Mouse (Mus musculus): ENCODE data around the gene 2510039O18Rik. TPM values are rescaled to one million over a fixed set of nuclear protein-coding genes. Genes with fewer than 3 reads are reported as not detected.

Gene 2510039O18Rik
- polyA plus RNA-seq (2014; fragmentation: Illumina TruSeq; extraction: RNeasy Lipid Tissue Mini Kit (QIAGEN cat#74804); ENCODE audit: low read depth, low replicate concordance): 28.8 TPM

DNA sequence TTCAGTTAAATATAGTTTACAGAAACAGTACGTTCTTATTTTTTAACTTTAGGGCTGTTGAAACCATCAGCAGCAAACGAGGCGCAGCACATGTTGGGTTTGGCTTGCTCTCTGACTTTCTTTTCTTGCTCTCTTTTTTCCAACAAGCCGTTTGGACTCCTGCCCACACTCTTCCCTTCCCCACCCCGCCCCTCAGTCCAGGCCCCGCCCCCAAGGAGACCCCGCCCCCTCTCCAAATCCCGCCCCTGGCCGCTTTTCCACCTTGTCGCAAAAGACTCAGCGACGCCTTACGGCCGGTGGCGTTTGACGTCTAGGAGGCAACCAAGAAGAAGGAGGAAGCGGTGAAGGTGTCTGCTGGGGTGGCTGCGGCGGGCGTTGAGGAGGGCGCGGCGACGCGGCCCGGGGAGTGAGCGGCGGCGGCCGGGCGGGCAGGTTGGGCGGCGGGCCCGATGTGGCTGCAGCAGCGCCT, at the start of gene 2510039O18Rik:
Gene 2510039O18Rik (plus strand): TSS at position 320 of the 469 bp plus-strand sequence.

DNA sequence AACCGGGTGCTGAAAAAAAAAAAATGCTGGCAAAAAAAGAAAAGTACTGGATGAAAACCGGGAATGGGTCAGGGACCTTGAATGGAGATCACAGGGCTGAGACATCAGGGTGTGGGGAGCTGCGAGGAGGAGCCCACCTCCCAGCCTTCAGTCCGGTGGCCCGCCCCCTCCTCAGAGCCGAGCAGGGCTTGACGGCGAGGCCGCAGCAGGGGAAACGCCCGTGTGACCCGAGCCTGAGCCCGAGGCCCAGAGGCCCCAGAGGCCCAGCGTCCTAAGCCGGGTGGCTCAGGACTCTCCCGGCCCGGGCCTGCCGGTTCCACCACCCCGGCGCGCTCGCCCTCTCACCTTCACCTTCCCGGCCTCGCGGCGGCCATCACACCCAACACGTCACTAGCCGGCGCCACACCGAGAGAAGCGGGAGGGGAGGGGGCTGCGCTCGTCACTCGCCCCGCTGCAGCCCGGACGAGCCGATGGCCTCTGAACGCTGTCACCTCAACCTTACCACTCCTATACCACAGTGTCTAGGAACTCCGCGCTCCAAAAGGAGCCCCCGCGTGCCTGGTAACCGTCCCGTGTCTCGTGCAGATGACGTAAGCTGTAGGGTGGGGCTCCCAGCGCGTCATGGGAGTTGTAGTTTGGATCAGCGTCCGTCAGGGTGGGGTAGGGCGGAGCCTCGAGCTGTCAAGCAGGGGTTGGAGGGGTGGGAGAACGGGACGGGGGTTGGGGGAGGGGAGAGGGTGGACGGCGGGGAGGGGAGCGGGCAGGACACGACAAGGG, 36.2 kb upstream of the 2510039O18Rik start, which contains the start of gene Mfn2:
Gene Mfn2 (minus strand): TSS at position 392 of the 777 bp plus-strand sequence.

DNA sequence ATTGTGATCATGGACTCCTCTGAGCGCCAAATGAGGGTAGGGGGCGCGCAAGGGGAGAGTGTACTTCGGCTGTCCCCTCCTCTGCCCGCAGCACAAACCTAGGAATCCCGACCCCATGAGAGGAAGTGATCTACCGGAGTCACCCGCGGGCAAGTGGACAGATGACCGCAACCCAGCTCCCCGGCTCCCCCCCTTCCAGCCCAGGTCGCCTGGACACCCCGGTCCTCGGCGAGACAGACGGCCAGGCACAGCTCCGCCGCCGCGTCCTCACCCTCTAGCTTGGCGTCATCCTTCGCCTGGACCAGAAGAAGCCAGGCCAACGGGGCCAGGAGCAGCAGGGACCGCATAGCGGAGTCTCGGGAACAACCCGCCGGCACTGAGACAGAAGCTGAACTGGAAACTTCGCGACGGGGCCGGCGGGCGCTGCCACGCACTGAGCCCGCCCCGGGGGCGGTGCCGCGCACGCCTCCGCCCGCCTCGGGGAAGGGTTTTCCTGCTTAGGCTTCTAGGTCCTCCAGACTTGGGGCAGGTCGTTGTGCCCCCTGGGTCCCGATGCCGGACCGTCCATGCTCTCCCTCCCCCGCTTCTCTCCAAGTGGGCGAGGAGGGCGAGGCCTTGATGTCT, 4.3 kb upstream of the 2510039O18Rik start, which contains the start of gene Plod1:
Gene Plod1 (minus strand): TSS at position 437 of the 624 bp plus-strand sequence.

DNA sequence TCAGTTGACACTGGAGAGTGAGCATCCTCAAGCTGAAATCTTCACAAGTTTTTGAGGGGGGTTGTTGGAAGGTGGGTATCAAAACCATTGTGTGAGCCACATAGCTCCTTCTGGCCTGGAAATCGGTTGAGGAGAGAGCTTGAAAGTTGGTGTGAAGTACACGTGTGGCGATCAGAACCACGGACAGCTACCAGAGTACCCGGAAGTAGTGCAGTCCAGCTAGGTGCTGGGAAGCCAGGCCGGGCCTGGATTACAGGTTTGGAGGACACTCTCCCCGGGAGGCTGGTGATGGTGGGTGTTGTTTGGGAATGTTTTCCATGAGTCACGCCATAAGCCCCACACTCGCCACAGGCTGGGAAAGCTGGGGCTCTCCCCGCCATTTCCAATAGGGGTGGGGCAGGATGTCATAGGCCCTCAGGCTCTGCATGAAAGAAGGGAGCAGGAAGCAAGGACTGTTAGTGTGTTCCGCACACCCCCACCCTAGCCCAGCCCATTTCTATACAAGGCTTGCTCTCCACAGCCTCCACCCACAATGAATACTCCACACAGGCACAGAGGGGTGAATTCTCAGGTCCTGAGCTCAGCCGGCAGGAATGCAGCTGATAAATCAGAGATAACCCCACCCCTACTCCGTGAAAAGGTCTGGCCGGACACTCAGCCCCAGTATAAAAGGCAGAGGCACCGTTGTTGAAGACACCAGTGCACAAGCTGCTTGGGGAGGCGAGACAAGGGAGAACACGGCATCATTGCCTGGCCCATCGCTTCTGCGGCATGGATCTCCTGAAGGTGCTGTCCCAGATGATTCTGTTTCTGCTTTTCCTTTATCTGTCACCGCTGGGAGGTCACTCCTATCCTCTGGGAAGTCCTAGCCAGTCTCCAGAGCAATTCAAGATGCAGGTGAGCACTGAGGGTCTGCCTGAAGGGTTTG, 44.8 kb downstream of the 2510039O18Rik start, which contains the start of gene Nppb:
Gene Nppb (plus strand): TSS at position 584 of the 928 bp plus-strand sequence.

Other genes with a start within 250 kb of the 2510039O18Rik start
- gene Zfp534, start 238.3 kb upstream of the 2510039O18Rik start, polyA plus RNA-seq (2014; fragmentation: Illumina TruSeq; extraction: RNeasy Lipid Tissue Mini Kit (QIAGEN cat#74804); ENCODE audit: low read depth, low replicate concordance): not detected
- gene Zfp984, start 131.1 kb upstream of the 2510039O18Rik start, polyA plus RNA-seq (2014; fragmentation: Illumina TruSeq; extraction: RNeasy Lipid Tissue Mini Kit (QIAGEN cat#74804); ENCODE audit: low read depth, low replicate concordance): 6.3 TPM
- 7.5 TPM for gene Zfp933, start 92.5 kb upstream of the 2510039O18Rik start, polyA plus RNA-seq (2014; fragmentation: Illumina TruSeq; extraction: RNeasy Lipid Tissue Mini Kit (QIAGEN cat#74804); ENCODE audit: low read depth, low replicate concordance)
- 18.3 TPM for gene Miip, start 72.1 kb upstream of the 2510039O18Rik start, polyA plus RNA-seq (2014; fragmentation: Illumina TruSeq; extraction: RNeasy Lipid Tissue Mini Kit (QIAGEN cat#74804); ENCODE audit: low read depth, low replicate concordance)
- gene Fv1, start 71.9 kb upstream of the 2510039O18Rik start, polyA plus RNA-seq (2014; fragmentation: Illumina TruSeq; extraction: RNeasy Lipid Tissue Mini Kit (QIAGEN cat#74804); ENCODE audit: low read depth, low replicate concordance): 27.3 TPM
- gene Mfn2, start 36.2 kb upstream of the 2510039O18Rik start, polyA plus RNA-seq (2014; fragmentation: Illumina TruSeq; extraction: RNeasy Lipid Tissue Mini Kit (QIAGEN cat#74804); ENCODE audit: low read depth, low replicate concordance): 452 TPM
- gene Plod1, start 4.1 kb upstream of the 2510039O18Rik start, polyA plus RNA-seq (2014; fragmentation: Illumina TruSeq; extraction: RNeasy Lipid Tissue Mini Kit (QIAGEN cat#74804); ENCODE audit: low read depth, low replicate concordance): 69.2 TPM
- gene Nppb, start 44.9 kb downstream of the 2510039O18Rik start, polyA plus RNA-seq (2014; fragmentation: Illumina TruSeq; extraction: RNeasy Lipid Tissue Mini Kit (QIAGEN cat#74804); ENCODE audit: low read depth, low replicate concordance): 436 TPM
- gene Nppa, start 59.8 kb downstream of the 2510039O18Rik start, polyA plus RNA-seq (2014; fragmentation: Illumina TruSeq; extraction: RNeasy Lipid Tissue Mini Kit (QIAGEN cat#74804); ENCODE audit: low read depth, low replicate concordance): 5,863 TPM
- gene Clcn6, start 97.9 kb downstream of the 2510039O18Rik start, polyA plus RNA-seq (2014; fragmentation: Illumina TruSeq; extraction: RNeasy Lipid Tissue Mini Kit (QIAGEN cat#74804); ENCODE audit: low read depth, low replicate concordance): 7.5 TPM
- 16.4 TPM for gene Mthfr, start 98.2 kb downstream of the 2510039O18Rik start, polyA plus RNA-seq (2014; fragmentation: Illumina TruSeq; extraction: RNeasy Lipid Tissue Mini Kit (QIAGEN cat#74804); ENCODE audit: low read depth, low replicate concordance)
- 24.6 TPM for gene Agtrap, start 147.1 kb downstream of the 2510039O18Rik start, polyA plus RNA-seq (2014; fragmentation: Illumina TruSeq; extraction: RNeasy Lipid Tissue Mini Kit (QIAGEN cat#74804); ENCODE audit: low read depth, low replicate concordance)
- 14.4 TPM for gene Mad2l2, start 189.5 kb downstream of the 2510039O18Rik start, polyA plus RNA-seq (2014; fragmentation: Illumina TruSeq; extraction: RNeasy Lipid Tissue Mini Kit (QIAGEN cat#74804); ENCODE audit: low read depth, low replicate concordance)
- not detected for gene Draxin, start 189.8 kb downstream of the 2510039O18Rik start, polyA plus RNA-seq (2014; fragmentation: Illumina TruSeq; extraction: RNeasy Lipid Tissue Mini Kit (QIAGEN cat#74804); ENCODE audit: low read depth, low replicate concordance)
- gene Fbxo6, start 211.2 kb downstream of the 2510039O18Rik start, polyA plus RNA-seq (2014; fragmentation: Illumina TruSeq; extraction: RNeasy Lipid Tissue Mini Kit (QIAGEN cat#74804); ENCODE audit: low read depth, low replicate concordance): 43.9 TPM
- gene Fbxo44, start 219.6 kb downstream of the 2510039O18Rik start, polyA plus RNA-seq (2014; fragmentation: Illumina TruSeq; extraction: RNeasy Lipid Tissue Mini Kit (QIAGEN cat#74804); ENCODE audit: low read depth, low replicate concordance): 23.3 TPM
- not detected for gene Fbxo2, start 219.7 kb downstream of the 2510039O18Rik start, polyA plus RNA-seq (2014; fragmentation: Illumina TruSeq; extraction: RNeasy Lipid Tissue Mini Kit (QIAGEN cat#74804); ENCODE audit: low read depth, low replicate concordance)

Measured in heart, adult 10 weeks (tissue).